Mouse (Mus musculus) limb, embryonic 14.5 days (tissue): ENCODE data around the gene Scaf1. TPM values are rescaled to one million over a fixed set of nuclear protein-coding genes. Genes with fewer than 3 reads are reported as not detected.

Experiments used
- ATAC-seq: fragments of 200-750 bp; cut with Nextera tagmentation; 2 replicates; pipeline ENCODE4 v1.8.0; 2017; ENCODE audit warnings: low read depth, moderate number of reproducible peaks, moderate TSS enrichment; ENCODE audit not compliant: low FRiP score
- DNase-seq: peaks from one replicate; pipeline ENCODE4 v3.0.0-alpha.2; 2015; ENCODE audit warnings: low spot score
- H3K27ac ChIP-seq: fragments of 300-500 bp; sonication (generic); replicated peaks from 2 replicates; pipeline ENCODE4 v1.5.1; 2014; ENCODE audit warnings: low read depth, mild to moderate bottlenecking, low read length, moderate library complexity, mixed read lengths
- H3K27me3 ChIP-seq: fragments of 300-500 bp; sonication (generic); 2 replicates; pipeline ENCODE4 v1.6.1; 2014; ENCODE audit warnings: low read length, mixed read lengths; ENCODE audit not compliant: control insufficient read depth, insufficient read depth
- H3K36me3 ChIP-seq: fragments of 300-500 bp; sonication (generic); 2 replicates; pipeline ENCODE4 v1.6.1; 2014; ENCODE audit warnings: mild to moderate bottlenecking, low read length, moderate library complexity, mixed read lengths; ENCODE audit not compliant: control insufficient read depth, insufficient read depth
- H3K4me1 ChIP-seq: fragments of 300-500 bp; sonication (generic); 2 replicates; pipeline ENCODE4 v1.6.1; 2014; ENCODE audit warnings: antibody characterized with exemption, low read length, mixed read lengths; ENCODE audit not compliant: control insufficient read depth, insufficient read depth
- H3K4me2 ChIP-seq: fragments of 300-500 bp; sonication (generic); replicated peaks from 2 replicates; pipeline ENCODE4 v1.6.1; 2014; ENCODE audit warnings: low read depth, mild to moderate bottlenecking, low read length, moderate library complexity; ENCODE audit not compliant: severe bottlenecking
- H3K4me3 ChIP-seq: fragments of 300-500 bp; sonication (generic); replicated peaks from 2 replicates; pipeline ENCODE4 v1.5.1; 2014; ENCODE audit warnings: low read length
- H3K9ac ChIP-seq: fragments of 300-500 bp; sonication (generic); 2 replicates; pipeline ENCODE4 v1.6.1; 2014; ENCODE audit warnings: mild to moderate bottlenecking, low read depth, low read length, moderate library complexity; ENCODE audit not compliant: severe bottlenecking
- H3K9me3 ChIP-seq: fragments of 300-500 bp; sonication (generic); 2 replicates; pipeline ENCODE4 v1.6.1; 2016; ENCODE audit warnings: low read length; ENCODE audit not compliant: control insufficient read depth
- POLR2A ChIP-seq: fragments of 200-500 bp; IDR thresholded peaks from 2 replicates; pipeline ENCODE4 v1.8.0; 2012; ENCODE audit warnings: inconsistent platforms, mild to moderate bottlenecking, moderate library complexity, borderline replicate concordance; ENCODE audit not compliant: insufficient read depth, insufficient read length; ENCODE audit errors: extremely low read depth
- WGBS: fragments of 180-500 bp; shearing (Covaris S2); extraction: QIAGEN DNeasy Blood & Tissue Kit; methylation state at CpG from one replicate; pipeline ENCODE4 v1.1.7; 2014; 5-methylcytosine and 5-hydroxymethylcytosine counted together
- polyA plus RNA-seq, 2 experiments: library from polyadenylated mRNA; depleted of rRNA in 1 of 2; stranded (reverse) in 1 of 2; unstranded in 1 of 2; fragments of >200 nt; fragmentation: Nextera tagmentation in 1 of 2; extraction: Ambion mirVana in 1 of 2; gene quantifications; 2 replicates each; pipeline versions ENCODE4 v1.2.1 to v1.2.3; 2012 to 2014

Scaf1 gene
- polyA plus RNA-seq, 2 experiments, result 50.7 to 114 TPM

DNA sequence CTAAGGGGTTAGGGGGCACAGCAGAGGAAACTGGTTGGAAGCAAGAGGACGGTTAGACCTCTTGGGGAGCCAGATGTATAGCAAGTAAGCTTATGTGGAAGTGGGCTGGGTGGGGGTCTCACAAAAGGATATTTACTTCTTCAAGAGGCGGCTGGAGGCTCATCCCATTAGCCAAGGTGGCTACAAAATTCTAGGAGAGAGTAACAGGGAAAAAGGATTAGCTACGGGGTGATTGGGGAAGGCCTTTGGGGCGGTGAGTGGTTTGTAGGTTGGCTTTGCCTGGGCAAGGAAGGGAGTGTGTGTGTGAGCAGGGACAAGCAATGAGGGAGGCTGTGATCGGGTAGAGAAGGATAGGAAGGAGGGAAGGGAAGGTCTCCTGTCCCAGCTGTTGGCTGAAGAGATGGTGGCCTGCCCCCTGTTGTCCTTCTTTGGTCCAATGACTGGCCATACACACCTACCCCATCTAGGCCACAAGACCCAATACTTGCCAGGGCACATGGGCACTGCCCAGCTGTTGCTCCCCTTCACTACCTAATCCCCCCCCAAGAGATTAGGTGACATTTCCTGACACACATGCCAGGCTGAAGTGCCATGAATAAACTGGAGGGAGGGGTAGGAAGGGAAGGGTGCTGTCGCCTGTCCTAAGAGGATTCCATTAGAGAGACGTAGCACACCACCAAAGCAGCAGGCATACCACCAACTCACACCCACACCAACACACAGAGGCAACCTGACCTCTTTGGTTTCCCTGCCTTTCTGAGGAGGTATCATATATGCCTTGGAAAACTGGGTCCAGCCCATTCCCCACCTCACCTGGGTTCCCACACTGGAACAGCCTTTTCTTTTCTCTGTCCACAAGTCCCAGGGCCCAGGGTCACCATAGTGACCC, 32.0 kb downstream of the Scaf1 start:
- DNase-seq, result no peak
- H3K9ac ChIP-seq, result no peak overlapping the region
- H3K27me3 ChIP-seq, result no peaks in the 10 kb centered on the region
- ATAC-seq, result no peak
- H3K27ac ChIP-seq, result 0 out of 2 replicates have a peak overlapping the region, but pooled peaks have one; percentile 19
- H3K4me2 ChIP-seq, result peak overlapping the region; percentile 64
- no peaks in the 10 kb centered on the region for H3K9me3 ChIP-seq
- 77% methylated on average over 7 of the region's 7 CpGs for WGBS
- H3K36me3 ChIP-seq, result peaks cover 49% of the 10 kb centered on the region
- TF ChIP-seq POLR2A, result no peak
- peaks cover 19% of the 10 kb centered on the region for H3K4me1 ChIP-seq
- peak overlapping the region; percentile 100; the same call in 1 of the 2 replicates for H3K4me3 ChIP-seq

DNA sequence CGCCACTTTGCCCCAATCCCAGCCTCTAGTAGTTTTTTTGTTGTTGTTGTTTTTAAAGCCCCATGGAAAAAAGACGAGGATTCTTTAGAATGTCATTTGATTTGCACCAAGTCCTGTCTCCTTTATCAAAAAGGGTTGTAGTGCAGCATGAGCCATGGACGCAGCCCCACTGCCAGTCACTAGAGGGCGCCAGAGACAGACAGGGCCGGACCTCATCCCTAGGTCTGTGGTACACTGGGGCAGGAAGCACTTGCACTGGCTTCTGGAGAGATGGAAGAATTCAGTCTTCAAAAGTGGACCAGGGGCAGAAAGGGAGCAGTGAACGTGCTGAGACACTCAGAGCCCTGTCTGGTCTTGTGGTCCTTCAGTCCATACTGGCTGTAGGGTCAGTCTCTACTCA, 33.1 kb downstream of the Scaf1 start:
- Histone ChIP-seq H3K4me2 (no peak overlapping the region), H3K4me1 (peaks cover 14% of the 10 kb centered on the region), H3K36me3 (peaks cover 60% of the 10 kb centered on the region), H3K4me3 (no peak overlapping the region), H3K9ac (no peak overlapping the region), H3K27ac (no peak overlapping the region), H3K9me3 (no peaks in the 10 kb centered on the region), H3K27me3 (no peaks in the 10 kb centered on the region)
- TF ChIP-seq POLR2A, result peak; percentile 35; the same call in 1 of the 2 replicates
- DNase-seq, result peak; percentile 80
- no peak for ATAC-seq
- WGBS, result 38% methylated on average over 6 of the region's 6 CpGs

GRCm38 (mm10) chr7:44981539-44981938, 34.6 kb downstream of the Scaf1 start:
- Histone ChIP-seq H3K27ac (no peak overlapping the region), H3K4me2 (no peak overlapping the region), H3K4me1 (peaks cover 11% of the 10 kb centered on the region; the same call in 1 of the 2 replicates), H3K27me3 (no peaks in the 10 kb centered on the region), H3K4me3 (no peak overlapping the region), H3K9me3 (no peaks in the 10 kb centered on the region), H3K9ac (no peak overlapping the region), H3K36me3 (peaks cover 76% of the 10 kb centered on the region)
- DNase-seq (no peak), ATAC-seq (no peak)
- 95% methylated on average over 8 of the region's 8 CpGs for WGBS
- TF ChIP-seq POLR2A, result no peak

DNA sequence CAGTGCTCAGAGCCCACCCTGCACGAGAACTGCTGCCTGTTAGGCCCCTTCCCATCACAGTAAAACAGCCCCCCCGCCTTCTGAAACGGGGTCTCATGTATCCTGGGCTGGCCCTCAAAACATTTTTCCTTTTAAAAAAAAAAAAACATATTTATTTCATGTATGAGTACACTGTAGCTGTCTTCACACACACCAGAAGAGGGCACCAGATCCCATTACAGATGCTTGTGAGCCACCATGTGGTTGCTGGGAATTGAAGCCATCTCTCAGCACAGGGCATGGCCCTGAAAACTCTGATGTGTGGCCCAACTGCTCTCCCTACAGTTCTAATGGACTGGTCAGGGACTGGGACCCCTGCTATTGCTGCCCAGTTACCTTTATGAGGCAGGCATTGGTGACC, 37.9 kb downstream of the Scaf1 start:
- Histone ChIP-seq H3K27me3 (no peaks in the 10 kb centered on the region), H3K27ac (no peak overlapping the region), H3K9me3 (no peaks in the 10 kb centered on the region), H3K36me3 (peaks cover 78% of the 10 kb centered on the region), H3K4me3 (no peak overlapping the region), H3K4me1 (peaks cover 5% of the 10 kb centered on the region; the same call in 1 of the 2 replicates), H3K4me2 (no peak overlapping the region), H3K9ac (no peak overlapping the region)
- ATAC-seq, result no peak
- TF ChIP-seq POLR2A, result no peak
- 80% methylated on average over 3 of the region's 3 CpGs for WGBS
- no peak for DNase-seq

GRCm38 (mm10) chr7:44975117-44975419, 41.1 kb downstream of the Scaf1 start:
- no peaks in the 10 kb centered on the region for H3K27me3 ChIP-seq
- peaks cover 14% of the 10 kb centered on the region; the same call in 1 of the 2 replicates for H3K4me1 ChIP-seq
- no peaks in the 10 kb centered on the region for H3K9me3 ChIP-seq
- 0 out of 2 replicates have a peak overlapping the region, but pooled peaks have one; percentile 74 for H3K4me2 ChIP-seq
- TF ChIP-seq POLR2A, result no peak
- no peak overlapping the region for H3K27ac ChIP-seq
- peaks cover 48% of the 10 kb centered on the region for H3K36me3 ChIP-seq
- H3K9ac ChIP-seq, result no peak overlapping the region
- DNase-seq (no peak), ATAC-seq (no peak)
- 0 out of 2 replicates have a peak overlapping the region, but pooled peaks have one; percentile 53 for H3K4me3 ChIP-seq
- WGBS, result 25% methylated on average over 6 of the region's 6 CpGs
